Mouse (Mus musculus) brain, embryonic 14.5 days (tissue): ENCODE results near the gene Cdh15.

Experiments
- CTCF ChIP-seq: fragments of 200-500 bp; IDR thresholded peaks from 2 replicates; pipeline ENCODE4 v1.5.1; 2012; ENCODE audit warnings: inconsistent platforms, mild to moderate bottlenecking, moderate library complexity, borderline replicate concordance; ENCODE audit not compliant: insufficient read depth, insufficient read length; ENCODE audit errors: extremely low read depth
- POLR2A ChIP-seq: fragments of 200-500 bp; IDR thresholded peaks from 2 replicates; pipeline ENCODE4 v1.6.1; 2012; ENCODE audit warnings: mild to moderate bottlenecking, inconsistent platforms, borderline replicate concordance; ENCODE audit not compliant: poor library complexity, insufficient read depth, insufficient read length, severe bottlenecking; ENCODE audit errors: extremely low read depth

DNA sequence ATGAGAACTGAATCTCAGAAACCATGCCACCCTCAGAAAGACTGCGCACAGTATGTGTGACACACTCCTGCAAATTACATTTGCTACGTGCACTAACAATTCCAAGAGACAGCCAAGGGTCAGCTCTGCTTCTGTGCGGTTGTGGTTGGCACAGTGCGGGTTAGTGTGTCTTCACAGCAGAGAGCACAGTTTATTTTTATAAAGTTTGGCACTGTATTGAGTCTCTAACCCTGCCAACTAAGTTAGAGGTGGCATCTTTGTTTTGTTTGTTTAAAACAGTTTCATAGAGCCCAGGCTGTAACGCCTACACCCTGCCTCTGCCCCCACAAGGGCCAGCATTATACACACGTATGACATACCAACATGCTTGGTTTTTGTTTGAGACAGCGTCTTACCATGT is 53.7 kb downstream of the Cdh15 start:
- TF ChIP-seq CTCF (no peak), POLR2A (no peak)
